Mouse (Mus musculus) megakaryocyte progenitor cell, adult 5-6 weeks (primary cell): ENCODE measurements around the gene Cald1. TPM values are rescaled to one million over a fixed set of nuclear protein-coding genes. Genes with fewer than 3 reads are reported as not detected.

Source experiments
- ATAC-seq: replicated peaks from 2 replicates; pipeline ENCODE4 v1.8.0; 2016; ENCODE audit warnings: mild to moderate bottlenecking, moderate TSS enrichment, inconsistent platforms; ENCODE audit not compliant: poor library complexity
- total RNA-seq, 2 experiments: library from RNA; stranded (forward) in 1 of 2; stranded (reverse) in 1 of 2; fragments of 157-497, 149-512 nt in 1 of 2; fragments of 200-1000 nt in 1 of 2; gene quantifications; 2 replicates each; pipeline versions ENCODE4 v1.2.3 to v1.2.4; 2015 to 2017

Cald1 gene
- 0.05 and 0.17 TPM in 2 replicates for total RNA-seq (2015)
- not detected in 2 replicates for total RNA-seq (2017)

- ATAC-seq: no peak
These were observed at the start of gene Cald1 for GRCm38 (mm10) chr6:34598121-34599065. Gene Cald1, plus strand, starts transcription at chr6:34598500.

- ATAC-seq: peak; percentile 66
These were observed 49.3 kb upstream of the Cald1 start for GRCm38 (mm10) chr6:34549017-34549416.

GRCm38 (mm10) chr6:34552489-34553157 is 45.7 kb upstream of the Cald1 start:
- no peak for ATAC-seq

GRCm38 (mm10) chr6:34554291-34554997 is 43.9 kb upstream of the Cald1 start:
- ATAC-seq: no peak

GRCm38 (mm10) chr6:34559521-34559920 is 38.8 kb upstream of the Cald1 start:
- ATAC-seq: no peak

DNA sequence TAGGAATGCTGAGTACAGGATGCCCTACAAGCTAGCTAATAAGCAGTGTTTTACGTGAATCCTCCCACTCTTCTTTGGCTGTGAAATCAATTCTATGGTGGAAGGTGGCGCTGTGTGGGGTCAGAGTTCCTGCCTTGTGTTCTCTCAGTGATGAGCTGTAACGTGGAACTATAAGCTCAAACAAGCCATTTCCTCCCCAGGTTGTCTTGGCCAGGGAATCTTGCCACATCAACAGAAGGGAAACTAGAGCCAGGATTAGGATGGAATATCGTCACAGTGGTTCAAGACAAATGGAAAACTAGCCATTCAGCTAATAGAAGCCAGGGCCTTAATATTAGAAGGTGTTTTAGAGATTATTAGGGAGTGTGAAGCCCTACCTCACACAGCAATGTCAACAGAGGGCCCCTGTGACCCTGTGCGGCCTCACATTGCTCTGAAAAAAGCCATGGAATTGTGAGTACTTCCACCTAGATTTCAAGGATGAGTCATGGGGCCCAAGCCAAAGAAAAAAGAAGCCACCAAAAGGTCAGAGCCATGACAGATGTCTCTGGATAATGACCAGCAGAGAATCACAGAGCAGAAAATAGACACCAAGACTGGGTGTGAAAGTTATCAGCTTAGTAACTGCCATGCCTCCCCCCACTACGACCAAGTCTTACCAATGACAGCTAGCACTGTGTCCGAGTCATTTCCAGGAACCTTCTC is 33.0 kb upstream of the Cald1 start:
- no peak for ATAC-seq

DNA sequence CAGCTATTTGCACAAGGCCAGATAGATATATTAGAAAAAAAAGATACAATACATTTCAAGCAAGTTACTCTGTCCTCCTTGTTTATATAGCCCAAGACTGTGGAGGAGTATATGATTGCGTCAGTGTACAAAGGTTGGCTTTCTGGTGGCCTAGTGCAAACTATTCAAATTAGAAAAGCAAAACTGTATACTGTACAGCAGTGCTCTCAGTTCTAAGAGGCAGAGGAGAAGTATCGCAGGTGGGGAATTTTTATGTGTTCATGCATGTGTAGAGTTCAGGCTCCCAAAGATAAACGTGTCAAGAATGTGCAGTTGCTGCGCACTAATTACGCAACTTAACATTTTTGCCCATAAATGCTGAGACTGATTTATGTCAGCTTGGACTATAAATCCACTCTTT is 31.0 kb upstream of the Cald1 start:
- ATAC-seq: no peak

GRCm38 (mm10) chr6:34579504-34580068 is 18.7 kb upstream of the Cald1 start:
- ATAC-seq: no peak

DNA sequence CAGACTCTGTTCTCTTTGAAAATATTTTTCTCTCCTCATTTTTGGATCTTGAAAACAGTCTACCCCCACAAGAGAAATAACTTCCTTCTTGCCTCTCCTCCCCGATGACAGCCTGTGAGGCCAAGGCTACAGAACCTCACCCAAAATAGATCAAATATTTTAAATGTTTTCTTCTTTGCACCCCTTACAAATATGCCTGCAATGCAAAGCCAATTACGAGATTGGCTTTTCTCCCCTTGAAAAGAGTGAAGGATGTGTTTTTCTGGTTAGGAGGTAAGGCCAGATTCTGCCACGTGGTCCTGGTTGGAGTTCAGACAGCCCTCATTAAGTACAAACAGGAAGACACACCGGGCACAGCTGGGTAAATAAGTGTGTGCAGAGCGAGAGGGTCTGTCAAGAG is 14.9 kb upstream of the Cald1 start:
- ATAC-seq: no peak

- ATAC-seq: no peak
These were observed 10.2 kb upstream of the Cald1 start for GRCm38 (mm10) chr6:34588066-34588465.

GRCm38 (mm10) chr6:34590716-34591115 is 7.6 kb upstream of the Cald1 start:
- ATAC-seq: no peak

DNA sequence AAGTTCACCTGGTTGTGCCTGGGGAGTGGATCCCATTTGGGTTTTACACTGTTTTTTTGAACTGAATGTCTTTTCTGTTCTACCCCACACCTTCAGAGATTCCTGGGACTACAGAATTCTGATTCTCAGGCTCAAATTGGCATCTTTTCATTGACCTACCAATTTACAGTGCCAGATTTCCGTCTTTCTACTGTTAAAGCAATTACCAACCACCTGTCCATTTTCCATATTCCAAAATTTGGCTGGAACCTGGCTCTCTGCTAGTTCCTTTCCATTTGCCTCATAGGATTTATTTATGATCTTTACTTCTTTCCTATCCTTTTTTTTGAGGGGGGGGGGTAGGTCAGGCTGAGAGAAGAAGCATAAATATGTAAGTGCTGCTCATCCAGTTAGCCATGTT is 4.9 kb upstream of the Cald1 start:
- ATAC-seq: no peak

DNA sequence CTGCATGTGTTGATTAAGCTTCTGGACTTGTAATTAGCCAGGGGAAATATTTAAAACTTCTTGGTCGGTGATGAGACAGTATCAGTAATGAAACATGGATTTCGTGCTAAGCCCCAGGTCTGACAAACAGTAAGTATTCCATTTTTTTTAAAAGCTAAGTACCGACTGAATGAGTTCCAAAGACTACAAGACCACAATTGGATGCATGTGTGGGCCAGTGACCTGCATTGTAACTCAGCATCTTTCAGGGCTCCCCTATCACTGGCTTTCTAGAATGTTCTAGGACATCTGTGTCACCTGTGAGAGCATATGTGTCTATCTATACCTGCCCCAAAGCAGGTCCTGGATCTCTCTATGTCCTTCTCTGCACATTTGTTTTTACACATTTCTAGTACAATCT is 984 bp upstream of the Cald1 start:
- no peak for ATAC-seq

DNA sequence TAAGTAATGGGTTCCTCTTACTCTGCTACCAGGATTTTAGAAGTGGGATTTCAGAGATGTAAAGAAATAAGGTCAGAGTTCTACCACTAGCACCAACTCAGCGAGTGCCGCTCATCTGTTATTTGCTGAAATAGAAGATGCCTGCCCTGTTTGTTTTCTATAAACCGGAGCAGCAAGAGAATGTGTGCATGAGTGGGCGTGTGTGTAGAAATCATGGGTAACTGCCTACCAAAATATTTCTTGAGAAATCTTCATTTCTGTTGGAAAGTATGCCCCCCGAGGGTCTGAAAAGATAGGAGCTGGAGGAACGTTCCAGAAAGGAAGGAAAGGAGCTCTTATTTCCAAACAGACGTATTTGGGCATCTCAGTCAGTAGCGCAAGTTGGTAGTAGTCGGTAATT is 871 bp downstream of the Cald1 start:
- no peak for ATAC-seq

DNA sequence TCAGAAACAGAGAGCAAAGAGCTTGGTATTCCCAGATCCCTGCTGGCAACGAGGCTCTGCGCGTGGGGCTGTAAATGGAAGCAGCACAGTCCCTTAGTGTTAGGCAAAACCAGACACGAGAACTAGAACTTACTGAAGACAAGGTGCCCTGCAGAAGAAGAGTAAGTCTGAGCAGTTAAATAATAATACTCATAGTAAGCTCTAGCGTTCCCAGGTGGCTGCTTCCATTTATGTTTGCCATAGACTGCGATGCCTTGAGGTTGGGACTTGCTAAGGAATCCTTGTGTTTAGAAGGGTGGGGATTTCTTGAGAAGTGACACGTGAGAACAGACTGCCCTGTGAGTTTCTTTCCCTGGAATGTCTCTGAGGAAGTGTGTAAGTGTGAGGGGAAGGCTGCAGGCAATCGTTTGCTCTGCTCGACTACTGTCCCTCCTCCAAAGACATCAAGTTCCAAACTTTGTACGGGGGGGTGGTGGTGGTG is 1.4 kb downstream of the Cald1 start:
- no peak for ATAC-seq

- ATAC-seq: no peak
These were observed 2.5 kb downstream of the Cald1 start for GRCm38 (mm10) chr6:34600850-34601249.

- ATAC-seq: no peak
These were observed 3.8 kb downstream of the Cald1 start for GRCm38 (mm10) chr6:34602091-34602490.

DNA sequence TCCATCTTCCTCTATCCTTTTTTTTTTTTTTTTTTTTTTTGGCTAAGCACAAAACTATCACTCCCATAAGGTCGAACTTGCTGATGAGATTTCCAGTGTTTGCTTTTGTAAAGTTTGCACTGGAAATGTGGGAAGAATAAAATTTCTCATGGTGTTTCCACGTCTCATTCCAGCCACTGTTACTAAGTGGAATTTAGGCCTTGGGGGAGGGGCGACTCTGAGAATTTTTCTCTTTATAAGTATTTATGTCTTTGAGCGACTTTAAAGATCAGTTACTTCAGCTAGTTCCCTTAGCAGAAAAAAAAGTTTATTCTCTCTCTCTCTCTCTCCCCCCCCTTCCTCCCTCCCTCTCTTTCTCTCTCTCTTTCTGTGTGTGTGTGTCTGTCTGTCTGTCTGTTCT is 8.1 kb downstream of the Cald1 start:
- no peak for ATAC-seq

- peak; percentile 58 for ATAC-seq
These were observed 10.3 kb downstream of the Cald1 start for GRCm38 (mm10) chr6:34608603-34609002.
